Mouse (Mus musculus) liver, embryonic 11.5 days (tissue): ENCODE results near the gene Rnf5. TPM values are rescaled to one million over a fixed set of nuclear protein-coding genes. Genes with fewer than 3 reads are reported as not detected.
A peak's percentile ranks its signal among the peaks of the same experiment; 100 is the strongest.

Experiments
- ATAC-seq: fragments of 200-750 bp; cut with Nextera tagmentation; replicated peaks from 2 replicates; pipeline ENCODE4 v1.8.0; 2017; ENCODE audit warnings: moderate number of reproducible peaks, mild to moderate bottlenecking, moderate TSS enrichment, moderate library complexity; ENCODE audit not compliant: low FRiP score
- DNase-seq: peaks from one replicate; pipeline ENCODE4 v3.0.0-alpha.2; 2017; ENCODE audit warnings: low spot score
- H3K27ac ChIP-seq: fragments of 300-500 bp; sonication (generic); 2 replicates; pipeline ENCODE4 v1.5.1; 2014; ENCODE audit warnings: mild to moderate bottlenecking, low read depth, low read length, control low read depth
- H3K27me3 ChIP-seq: fragments of 300-500 bp; sonication (generic); replicated peaks from 2 replicates; pipeline ENCODE4 v1.6.1; 2014; ENCODE audit warnings: low read length, mixed read lengths; ENCODE audit not compliant: control insufficient read depth, insufficient read depth
- H3K36me3 ChIP-seq: fragments of 300-500 bp; sonication (generic); 2 replicates; pipeline ENCODE4 v1.6.1; 2014; ENCODE audit warnings: mild to moderate bottlenecking, low read length, moderate library complexity, mixed read lengths; ENCODE audit not compliant: control insufficient read depth, insufficient read depth
- H3K4me1 ChIP-seq: fragments of 300-500 bp; sonication (generic); replicated peaks from 2 replicates; pipeline ENCODE4 v1.6.1; 2014; ENCODE audit warnings: low read length, mixed read lengths; ENCODE audit not compliant: control insufficient read depth, insufficient read depth
- H3K4me2 ChIP-seq: fragments of 300-500 bp; sonication (generic); 2 replicates; pipeline ENCODE4 v1.6.1; 2014; ENCODE audit warnings: mild to moderate bottlenecking, control low read depth, moderate library complexity
- H3K4me3 ChIP-seq: fragments of 300-500 bp; sonication (generic); 2 replicates; pipeline ENCODE4 v1.5.1; 2014; ENCODE audit warnings: low read depth, low read length, control low read depth
- H3K9ac ChIP-seq: fragments of 300-500 bp; sonication (generic); 2 replicates; pipeline ENCODE4 v1.6.1; 2014; ENCODE audit warnings: low read depth, low read length, control low read depth
- H3K9me3 ChIP-seq: fragments of 300-500 bp; sonication (generic); 2 replicates; pipeline ENCODE4 v1.6.1; 2016; ENCODE audit warnings: low read length, inconsistent platforms, mixed read lengths; ENCODE audit not compliant: control insufficient read depth
- WGBS: fragments of 180-500 bp; shearing (Covaris S2); extraction: QIAGEN DNeasy Blood & Tissue Kit; methylation state at CpG from one replicate; pipeline ENCODE4 v1.1.7; 2014; 5-methylcytosine and 5-hydroxymethylcytosine counted together
- polyA plus RNA-seq: library from polyadenylated mRNA; unstranded; fragments of >200 nt; fragmentation: Nextera tagmentation; extraction: Ambion mirVana; gene quantifications from 2 replicates; pipeline ENCODE4 v1.2.1, GENCODE M21; 2014

Rnf5 gene
- polyA plus RNA-seq, 1 experiment from 2014 or later: 109 TPM

- no peaks in the 10 kb centered on the region for H3K9me3 ChIP-seq
- H3K36me3 ChIP-seq: no peaks in the 10 kb centered on the region; the same call in 1 of the 2 replicates
- no peak overlapping the region for H3K4me3 ChIP-seq
- DNase-seq (no peak), ATAC-seq (no peak)
- H3K27ac ChIP-seq: no peak overlapping the region
- H3K4me2 ChIP-seq: no peak overlapping the region
- no peaks in the 10 kb centered on the region for H3K4me1 ChIP-seq
- no peaks in the 10 kb centered on the region for H3K27me3 ChIP-seq
- H3K9ac ChIP-seq: no peak overlapping the region
- 88% methylated on average over 3 of the region's 3 CpGs for WGBS
Observed at GRCm38 (mm10) chr17:34578070-34578469, 25.4 kb downstream of the Rnf5 start.

GRCm38 (mm10) chr17:34576577-34576976 lies 26.9 kb downstream of the Rnf5 start:
- 59% methylated on average over 5 of the region's 5 CpGs for WGBS
- DNase-seq: no peak
- no peaks in the 10 kb centered on the region for H3K27me3 ChIP-seq
- H3K9ac ChIP-seq: no peak overlapping the region
- no peak overlapping the region for H3K4me3 ChIP-seq
- H3K9me3 ChIP-seq: no peaks in the 10 kb centered on the region
- no peak overlapping the region for H3K4me2 ChIP-seq
- no peak overlapping the region for H3K27ac ChIP-seq
- H3K36me3 ChIP-seq: no peaks in the 10 kb centered on the region; the same call in 1 of the 2 replicates
- no peak for ATAC-seq
- no peaks in the 10 kb centered on the region for H3K4me1 ChIP-seq

GRCm38 (mm10) chr17:34572361-34572760 lies 31.1 kb downstream of the Rnf5 start:
- Histone ChIP-seq H3K9me3 (no peaks in the 10 kb centered on the region), H3K27ac (no peak overlapping the region), H3K4me2 (no peak overlapping the region), H3K4me3 (no peak overlapping the region), H3K36me3 (no peaks in the 10 kb centered on the region), H3K4me1 (no peaks in the 10 kb centered on the region), H3K27me3 (no peaks in the 10 kb centered on the region; the same call in 1 of the 2 replicates), H3K9ac (no peak overlapping the region)
- no peak for ATAC-seq
- WGBS: 24% methylated on average over 15 of the region's 15 CpGs
- DNase-seq: no peak

GRCm38 (mm10) chr17:34571875-34572274 lies 31.6 kb downstream of the Rnf5 start:
- no peak overlapping the region for H3K27ac ChIP-seq
- no peak overlapping the region for H3K4me3 ChIP-seq
- no peak overlapping the region for H3K9ac ChIP-seq
- no peak for DNase-seq
- 11% methylated on average over 5 of the region's 5 CpGs for WGBS
- H3K36me3 ChIP-seq: no peaks in the 10 kb centered on the region
- no peak for ATAC-seq
- H3K4me1 ChIP-seq: no peaks in the 10 kb centered on the region
- no peaks in the 10 kb centered on the region for H3K9me3 ChIP-seq
- H3K4me2 ChIP-seq: no peak overlapping the region
- peaks cover 4% of the 10 kb centered on the region; the same call in 1 of the 2 replicates for H3K27me3 ChIP-seq

- H3K4me2 ChIP-seq: no peak overlapping the region
- H3K27ac ChIP-seq: no peak overlapping the region
- DNase-seq: no peak
- no peaks in the 10 kb centered on the region for H3K4me1 ChIP-seq
- H3K9me3 ChIP-seq: no peaks in the 10 kb centered on the region
- WGBS: 60% methylated on average over 4 of the region's 4 CpGs
- no peaks in the 10 kb centered on the region for H3K36me3 ChIP-seq
- peaks cover 8% of the 10 kb centered on the region; the same call in 1 of the 2 replicates for H3K27me3 ChIP-seq
- no peak overlapping the region for H3K9ac ChIP-seq
- no peak for ATAC-seq
- no peak overlapping the region for H3K4me3 ChIP-seq
Observed at GRCm38 (mm10) chr17:34569919-34570318, 33.6 kb downstream of the Rnf5 start.

- H3K9ac ChIP-seq: no peak overlapping the region
- no peak overlapping the region for H3K4me2 ChIP-seq
- no peak overlapping the region for H3K27ac ChIP-seq
- ATAC-seq (no peak), DNase-seq (no peak)
- 83% methylated on average over 13 of the region's 13 CpGs for WGBS
- no peaks in the 10 kb centered on the region for H3K36me3 ChIP-seq
- H3K27me3 ChIP-seq: peaks cover 8% of the 10 kb centered on the region; the same call in 1 of the 2 replicates
- H3K9me3 ChIP-seq: no peaks in the 10 kb centered on the region
- H3K4me3 ChIP-seq: no peak overlapping the region
- H3K4me1 ChIP-seq: peaks cover 6% of the 10 kb centered on the region
Observed at GRCm38 (mm10) chr17:34568421-34568820, 35.1 kb downstream of the Rnf5 start.

- Histone ChIP-seq H3K4me3 (no peak overlapping the region), H3K27ac (no peak overlapping the region), H3K4me2 (no peak overlapping the region), H3K36me3 (no peaks in the 10 kb centered on the region), H3K27me3 (peaks cover 8% of the 10 kb centered on the region; the same call in 1 of the 2 replicates), H3K9me3 (no peaks in the 10 kb centered on the region), H3K9ac (no peak overlapping the region), H3K4me1 (peaks cover 6% of the 10 kb centered on the region)
- no peak for ATAC-seq
- WGBS: 66% methylated on average over 9 of the region's 9 CpGs
- DNase-seq: no peak
Observed at GRCm38 (mm10) chr17:34567311-34567710, 36.2 kb downstream of the Rnf5 start.

- peaks cover 6% of the 10 kb centered on the region for H3K4me1 ChIP-seq
- H3K27me3 ChIP-seq: peaks cover 8% of the 10 kb centered on the region; the same call in 1 of the 2 replicates
- H3K4me3 ChIP-seq: no peak overlapping the region
- DNase-seq (no peak), ATAC-seq (no peak)
- no peaks in the 10 kb centered on the region for H3K9me3 ChIP-seq
- H3K27ac ChIP-seq: peak overlapping the region; percentile 48; the same call in 1 of the 2 replicates
- H3K9ac ChIP-seq: no peak overlapping the region; the same call in 1 of the 2 replicates
- WGBS: 64% methylated on average over 3 of the region's 3 CpGs
- 0 out of 2 replicates have a peak overlapping the region, but pooled peaks have one; percentile 29 for H3K4me2 ChIP-seq
- H3K36me3 ChIP-seq: no peaks in the 10 kb centered on the region
Observed at GRCm38 (mm10) chr17:34564796-34565195, 38.7 kb downstream of the Rnf5 start.

GRCm38 (mm10) chr17:34564003-34564421 lies 39.5 kb downstream of the Rnf5 start, which contains the start of gene Notch4:
Gene Notch4, plus strand, starts transcription at chr17:34564268.
- no peak for DNase-seq
- 10% methylated on average over 6 of the region's 6 CpGs for WGBS
- ATAC-seq: peak; percentile 66
- Histone ChIP-seq H3K27me3 (peaks cover 8% of the 10 kb centered on the region; the same call in 1 of the 2 replicates), H3K36me3 (no peaks in the 10 kb centered on the region), H3K9me3 (no peaks in the 10 kb centered on the region), H3K9ac (no peak within 1 kb of the TSS; the same call in 1 of the 2 replicates), H3K27ac (peak within 1 kb of the TSS; percentile 48; the same call in 1 of the 2 replicates), H3K4me1 (peaks cover 6% of the 10 kb centered on the region), H3K4me2 (peak within 1 kb of the TSS; percentile 29; the same call in 1 of the 2 replicates), H3K4me3 (peak within 1 kb of the TSS; percentile 15; the same call in 1 of the 2 replicates)
